Mouse (Mus musculus): ENCODE data around the gene Stx1b. TPM values are rescaled to one million over a fixed set of nuclear protein-coding genes. Genes with fewer than 3 reads are reported as not detected.
A peak's percentile ranks its signal among the peaks of the same experiment; 100 is the strongest.

Stx1b gene
- polyA plus RNA-seq, 1 experiment from 2014 or later: 0.80 TPM

GRCm38 (mm10) chr7:127822494-127822893, 1.9 kb downstream of the Stx1b start:
- H3K36me3 ChIP-seq (ENCODE audit: control insufficient read depth, insufficient read depth, low read length): no peaks in the 10 kb centered on the region
- DNase-seq (ENCODE audit: low spot score): no peak
- ATAC-seq (ENCODE audit: low FRiP score, low TSS enrichment): no peak
- H3K4me1 ChIP-seq (replicated peaks; ENCODE audit: control insufficient read depth, insufficient read depth): no peaks in the 10 kb centered on the region; the same call in 1 of the 2 replicates
- H3K4me3 ChIP-seq (ENCODE audit: low read depth, low read length): no peak overlapping the region
- H3K27ac ChIP-seq (replicated peaks): no peak overlapping the region
- H3K27me3 ChIP-seq (ENCODE audit: control insufficient read depth, insufficient read depth, low read length): no peaks in the 10 kb centered on the region
- no peaks in the 10 kb centered on the region for H3K9me3 ChIP-seq (ENCODE audit: control insufficient read depth, low read length)
- no peak for TF ChIP-seq CTCF (IDR thresholded peaks at IDR 0.05; ENCODE audit: low read depth)
- TF ChIP-seq EP300 (optimal IDR thresholded peaks at IDR 0.05): no peak
- 77% methylated on average over 3 of the region's 3 CpGs for WGBS
- no peak overlapping the region for H3K4me2 ChIP-seq (replicated peaks; ENCODE audit: low read depth)
- H3K9ac ChIP-seq (ENCODE audit: low read length): no peak overlapping the region

GRCm38 (mm10) chr7:127820836-127821509, 3.4 kb downstream of the Stx1b start:
- Histone ChIP-seq H3K4me1 (replicated peaks; ENCODE audit: control insufficient read depth, insufficient read depth) (no peaks in the 10 kb centered on the region; the same call in 1 of the 2 replicates), H3K9me3 (ENCODE audit: control insufficient read depth, low read length) (no peaks in the 10 kb centered on the region), H3K4me2 (replicated peaks; ENCODE audit: low read depth) (no peak overlapping the region), H3K36me3 (ENCODE audit: control insufficient read depth, insufficient read depth, low read length) (no peaks in the 10 kb centered on the region), H3K9ac (ENCODE audit: low read length) (no peak overlapping the region), H3K4me3 (ENCODE audit: low read depth, low read length) (no peak overlapping the region), H3K27ac (replicated peaks) (no peak overlapping the region), H3K27me3 (ENCODE audit: control insufficient read depth, insufficient read depth, low read length) (no peaks in the 10 kb centered on the region)
- TF ChIP-seq EP300 (optimal IDR thresholded peaks at IDR 0.05): no peak
- TF ChIP-seq CTCF (IDR thresholded peaks at IDR 0.05; ENCODE audit: low read depth): no peak
- WGBS: 59% methylated on average over 13 of the region's 13 CpGs
- DNase-seq (ENCODE audit: low spot score): no peak
- no peak for ATAC-seq (ENCODE audit: low FRiP score, low TSS enrichment)

GRCm38 (mm10) chr7:127817776-127818175, 6.6 kb downstream of the Stx1b start:
- no peak for ATAC-seq (ENCODE audit: low FRiP score, low TSS enrichment)
- no peaks in the 10 kb centered on the region for H3K36me3 ChIP-seq (ENCODE audit: control insufficient read depth, insufficient read depth, low read length)
- no peak overlapping the region for H3K4me3 ChIP-seq (ENCODE audit: low read depth, low read length)
- no peak overlapping the region for H3K27ac ChIP-seq (replicated peaks)
- no peaks in the 10 kb centered on the region for H3K9me3 ChIP-seq (ENCODE audit: control insufficient read depth, low read length)
- H3K4me1 ChIP-seq (replicated peaks; ENCODE audit: control insufficient read depth, insufficient read depth): no peaks in the 10 kb centered on the region
- DNase-seq (ENCODE audit: low spot score): no peak
- no peak overlapping the region for H3K4me2 ChIP-seq (replicated peaks; ENCODE audit: low read depth)
- whole genome bisulfite sequencing: 88% methylated on average over 5 of the region's 5 CpGs
- no peaks in the 10 kb centered on the region for H3K27me3 ChIP-seq (ENCODE audit: control insufficient read depth, insufficient read depth, low read length)
- H3K9ac ChIP-seq (ENCODE audit: low read length): no peak overlapping the region
- TF ChIP-seq EP300 (optimal IDR thresholded peaks at IDR 0.05): no peak
- no peak for TF ChIP-seq CTCF (IDR thresholded peaks at IDR 0.05; ENCODE audit: low read depth)

- TF ChIP-seq EP300 (optimal IDR thresholded peaks at IDR 0.05) (no peak), CTCF (IDR thresholded peaks at IDR 0.05; ENCODE audit: low read depth) (no peak)
- Histone ChIP-seq H3K4me2 (replicated peaks; ENCODE audit: low read depth) (no peak overlapping the region), H3K4me3 (ENCODE audit: low read depth, low read length) (no peak overlapping the region), H3K9me3 (ENCODE audit: control insufficient read depth, low read length) (no peaks in the 10 kb centered on the region), H3K36me3 (ENCODE audit: control insufficient read depth, insufficient read depth, low read length) (no peaks in the 10 kb centered on the region), H3K4me1 (replicated peaks; ENCODE audit: control insufficient read depth, insufficient read depth) (no peaks in the 10 kb centered on the region), H3K9ac (ENCODE audit: low read length) (no peak overlapping the region), H3K27ac (replicated peaks) (no peak overlapping the region), H3K27me3 (ENCODE audit: control insufficient read depth, insufficient read depth, low read length) (no peaks in the 10 kb centered on the region)
- 81% methylated on average over 7 of the region's 7 CpGs for WGBS
- ATAC-seq (ENCODE audit: low FRiP score, low TSS enrichment) (no peak), DNase-seq (ENCODE audit: low spot score) (no peak)
Observed at GRCm38 (mm10) chr7:127817053-127817452, 7.3 kb downstream of the Stx1b start.

DNA sequence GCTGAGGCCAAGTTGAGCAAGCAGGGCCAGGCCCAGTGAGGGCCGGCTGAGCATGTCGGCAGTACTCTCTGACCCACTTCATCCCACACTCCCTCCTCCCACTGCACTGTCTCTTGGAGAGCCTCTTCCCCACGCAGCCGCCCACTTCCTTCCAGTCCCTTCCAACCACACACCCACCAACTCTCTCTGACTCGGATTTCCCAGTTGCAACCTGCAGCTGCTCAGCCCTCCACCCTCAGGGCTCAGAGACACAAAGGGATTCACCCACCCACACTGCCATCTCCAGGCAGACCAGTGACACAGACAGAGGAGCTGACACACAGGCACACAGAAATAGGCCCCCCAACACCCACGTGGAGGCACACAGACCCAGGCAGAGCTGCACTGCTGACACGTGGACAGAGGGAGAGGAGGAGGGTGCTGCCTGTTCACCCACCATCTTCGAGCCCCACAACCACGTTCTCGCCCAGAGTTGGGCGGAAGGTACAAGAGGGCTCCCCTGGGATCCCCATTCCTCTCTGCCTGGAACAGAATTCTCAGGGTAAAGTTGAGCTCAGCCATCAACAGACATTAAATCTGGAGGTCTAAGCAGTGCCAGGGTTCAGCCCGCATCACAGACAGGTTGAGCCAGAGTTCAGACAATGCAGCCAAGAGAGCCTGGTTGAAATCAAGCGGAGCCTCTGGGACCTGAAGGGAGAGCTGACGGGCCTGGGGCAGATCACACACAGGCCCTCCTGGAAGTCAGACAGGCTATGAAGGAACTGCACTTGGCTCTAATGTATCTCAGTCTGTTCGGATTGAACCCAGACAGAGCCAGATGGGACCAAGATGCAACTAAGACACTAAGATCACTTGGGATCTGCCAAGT, 8.2 kb downstream of the Stx1b start:
- Histone ChIP-seq H3K4me3 (ENCODE audit: low read depth, low read length) (no peak overlapping the region), H3K9me3 (ENCODE audit: control insufficient read depth, low read length) (no peaks in the 10 kb centered on the region), H3K4me1 (replicated peaks; ENCODE audit: control insufficient read depth, insufficient read depth) (no peaks in the 10 kb centered on the region), H3K9ac (ENCODE audit: low read length) (0 out of 2 replicates have a peak overlapping the region, but pooled peaks have one; percentile 18), H3K27me3 (ENCODE audit: control insufficient read depth, insufficient read depth, low read length) (no peaks in the 10 kb centered on the region), H3K4me2 (replicated peaks; ENCODE audit: low read depth) (no peak overlapping the region), H3K27ac (replicated peaks) (0 out of 2 replicates have a peak overlapping the region, but pooled peaks have one; percentile 1), H3K36me3 (ENCODE audit: control insufficient read depth, insufficient read depth, low read length) (no peaks in the 10 kb centered on the region)
- 53% methylated on average over 15 of the region's 15 CpGs for WGBS
- no peak for DNase-seq (ENCODE audit: low spot score)
- TF ChIP-seq CTCF (IDR thresholded peaks at IDR 0.05; ENCODE audit: low read depth): peak; percentile 63
- no peak for TF ChIP-seq EP300 (optimal IDR thresholded peaks at IDR 0.05)
- ATAC-seq (ENCODE audit: low FRiP score, low TSS enrichment): peak; percentile 58
